Mouse (Mus musculus): ENCODE data around the gene Tcn2. TPM values are rescaled to one million over a fixed set of nuclear protein-coding genes. Genes with fewer than 3 reads are reported as not detected.
A peak's percentile ranks its signal among the peaks of the same experiment; 100 is the strongest.
"Not testable (repeated sequence)": the region's sequence is repeated elsewhere in the genome, so short reads cannot be mapped to it uniquely, and the experiment has no call there.

Gene Tcn2
- polyA plus RNA-seq, 1 experiment from 2014 or later, result 28.3 TPM

DNA sequence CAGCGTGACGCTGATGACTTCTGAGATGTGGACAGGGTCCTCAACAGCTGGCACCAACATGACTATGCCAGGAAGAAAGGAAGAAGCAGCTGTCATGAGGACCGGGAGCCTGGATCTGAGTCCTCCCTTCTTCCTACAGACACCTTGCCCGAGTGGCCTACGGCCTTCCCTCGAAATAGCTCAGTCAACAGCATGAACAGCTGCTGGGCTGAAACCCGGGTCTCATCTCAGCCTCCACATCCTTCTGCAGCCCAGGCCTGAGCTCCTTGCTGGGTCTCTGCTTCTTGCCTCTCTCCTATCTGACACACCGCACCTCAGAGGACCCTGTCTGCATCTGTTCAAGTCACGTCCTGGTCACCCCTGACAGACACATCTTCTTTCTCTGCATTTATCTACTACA lies 9.8 kb downstream of the Tcn2 start:
- Histone ChIP-seq H3K4me1 (no peaks in the 10 kb centered on the region), H3K27me3 (replicated peaks) (no peaks in the 10 kb centered on the region), H3K27ac (no peak overlapping the region), H3K4me3 (no peak overlapping the region), H3K9me3 (no peaks in the 10 kb centered on the region), H3K9ac (no peak overlapping the region), H3K36me3 (peaks cover 25% of the 10 kb centered on the region), H3K4me2 (replicated peaks) (no peak overlapping the region)
- no peak for ATAC-seq (ENCODE audit: low FRiP score, low read depth)
- WGBS, result 96% methylated on average over 9 of the region's 9 CpGs

DNA sequence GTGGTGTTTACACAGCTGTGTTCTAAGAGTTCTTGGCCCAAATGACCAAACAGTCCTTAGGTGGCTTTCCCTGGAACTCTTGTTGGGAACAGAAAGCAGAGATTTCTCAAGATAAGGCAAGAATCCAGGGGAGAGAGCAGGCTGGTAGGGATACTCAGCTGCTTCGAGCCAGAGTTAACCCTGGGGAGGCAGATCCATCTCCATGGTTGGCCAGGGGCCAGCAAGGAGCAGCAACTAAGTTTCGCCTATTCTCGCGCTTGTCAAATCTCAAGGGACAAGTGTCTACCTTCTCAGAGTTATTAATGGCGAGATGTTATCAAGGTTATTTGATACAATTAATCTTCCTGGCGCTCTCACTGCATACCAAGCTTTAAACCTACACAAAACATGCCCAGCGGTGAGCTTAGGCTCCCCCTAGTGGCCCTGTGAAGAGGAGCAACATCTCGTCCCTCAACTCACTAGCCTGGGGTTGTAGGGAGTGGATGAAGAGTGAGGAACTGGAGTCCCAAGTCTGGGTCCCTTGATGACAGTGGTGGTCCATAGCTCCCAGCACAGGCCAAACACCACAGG lies 10.6 kb downstream of the Tcn2 start:
- no peak for ATAC-seq (ENCODE audit: low FRiP score, low read depth)
- 33% methylated on average over 8 of the region's 8 CpGs for WGBS

GRCm38 (mm10) chr11:3920476-3920875 lies 11.5 kb downstream of the Tcn2 start:
- Histone ChIP-seq H3K4me1 (no peaks in the 10 kb centered on the region), H3K27ac (no peak overlapping the region), H3K27me3 (replicated peaks) (no peaks in the 10 kb centered on the region), H3K9ac (no peak overlapping the region), H3K36me3 (peaks cover 20% of the 10 kb centered on the region), H3K9me3 (no peaks in the 10 kb centered on the region), H3K4me2 (replicated peaks) (no peak overlapping the region), H3K4me3 (no peak overlapping the region)
- ATAC-seq (ENCODE audit: low FRiP score, low read depth), result no peak
- WGBS, result 83% methylated on average over 7 of the region's 7 CpGs

More for the DNA sequence above, 10.6 kb downstream of the Tcn2 start:
- Histone ChIP-seq H3K4me1 (no peaks in the 10 kb centered on the region), H3K9ac (no peak overlapping the region), H3K4me2 (replicated peaks) (no peak overlapping the region), H3K4me3 (no peak overlapping the region), H3K36me3 (peaks cover 20% of the 10 kb centered on the region), H3K27ac (no peak overlapping the region), H3K27me3 (replicated peaks) (no peaks in the 10 kb centered on the region), H3K9me3 (no peaks in the 10 kb centered on the region)

GRCm38 (mm10) chr11:3918738-3919137 lies 13.2 kb downstream of the Tcn2 start:
- H3K36me3 ChIP-seq, result peaks cover 12% of the 10 kb centered on the region
- WGBS, result 69% methylated on average over 1 of the region's 1 CpGs
- no peak for ATAC-seq (ENCODE audit: low FRiP score, low read depth)

GRCm38 (mm10) chr11:3914109-3914840 lies 17.7 kb downstream of the Tcn2 start, which contains the start of gene Slc35e4:
Gene Slc35e4 (minus strand): TSS chr11:3914664.
- Histone ChIP-seq H3K27ac (peak within 1 kb of the TSS; percentile 37), H3K4me1 (peaks cover 35% of the 10 kb centered on the region), H3K27me3 (replicated peaks) (no peaks in the 10 kb centered on the region), H3K36me3 (no peaks in the 10 kb centered on the region), H3K4me3 (peak within 1 kb of the TSS; percentile 56), H3K9me3 (no peaks in the 10 kb centered on the region), H3K9ac (peak within 1 kb of the TSS; percentile 62), H3K4me2 (replicated peaks) (peak within 1 kb of the TSS; percentile 86)
- WGBS, result under 1% methylated on average over 28 of the region's 28 CpGs
- ATAC-seq (ENCODE audit: low FRiP score, low read depth), result peak; percentile 52

More at GRCm38 (mm10) chr11:3918738-3919137, 13.2 kb downstream of the Tcn2 start:
- Histone ChIP-seq H3K27me3 (replicated peaks) (no peaks in the 10 kb centered on the region), H3K4me1 (peaks cover 5% of the 10 kb centered on the region; the same call in 1 of the 2 replicates), H3K27ac (no peak overlapping the region), H3K9ac (no peak overlapping the region), H3K9me3 (no peaks in the 10 kb centered on the region), H3K4me3 (no peak overlapping the region), H3K4me2 (replicated peaks) (no peak overlapping the region)

DNA sequence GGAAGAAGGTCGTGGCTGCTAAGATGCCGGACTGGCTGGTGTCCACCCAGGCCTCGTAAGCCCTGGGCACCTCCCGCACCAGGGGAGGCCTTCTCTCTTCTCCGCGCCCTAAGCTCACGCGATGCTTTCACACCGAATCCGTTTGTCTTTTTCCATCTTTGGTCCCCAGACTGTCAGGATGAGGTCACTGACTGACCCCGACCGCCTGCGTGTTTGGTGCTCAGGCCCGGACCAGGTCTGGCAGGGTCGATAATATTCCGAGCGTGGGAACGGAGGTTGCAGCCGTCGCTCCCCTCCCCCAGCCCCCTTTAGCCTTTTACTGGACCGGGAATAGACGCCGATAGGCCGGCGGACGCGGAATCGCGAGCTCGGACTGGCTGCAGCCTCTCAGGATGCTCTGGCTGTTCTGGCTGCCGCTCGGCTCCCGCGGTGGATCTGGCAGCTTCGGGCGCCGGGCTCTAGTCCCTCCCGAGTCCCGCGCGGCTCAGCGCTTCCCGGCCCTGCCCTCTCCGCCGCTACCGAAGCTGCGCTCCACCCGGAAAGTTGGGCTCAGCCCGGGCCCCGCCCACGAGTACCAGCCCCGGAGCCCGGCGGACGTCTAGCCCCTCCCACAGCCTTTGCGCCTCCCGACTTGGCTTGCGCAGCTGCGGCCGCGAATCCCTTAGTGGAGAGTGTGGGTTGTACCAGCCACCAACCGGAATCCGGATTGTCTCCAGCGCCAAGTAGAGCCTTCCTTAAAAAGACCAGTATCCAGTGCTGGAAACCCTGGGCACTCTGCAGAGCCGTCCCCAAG lies 18.4 kb downstream of the Tcn2 start:
- H3K9ac ChIP-seq, result peak overlapping the region; percentile 62
- no peaks in the 10 kb centered on the region for H3K36me3 ChIP-seq
- peak overlapping the region; percentile 86 for H3K4me2 ChIP-seq (replicated peaks)
- WGBS, result under 1% methylated on average over 65 of the region's 65 CpGs
- ATAC-seq (ENCODE audit: low FRiP score, low read depth), result peak; percentile 87
- peaks cover 38% of the 10 kb centered on the region for H3K4me1 ChIP-seq
- peak overlapping the region; percentile 56 for H3K4me3 ChIP-seq
- no peaks in the 10 kb centered on the region for H3K27me3 ChIP-seq (replicated peaks)
- H3K27ac ChIP-seq, result peak overlapping the region; percentile 37
- no peaks in the 10 kb centered on the region for H3K9me3 ChIP-seq

GRCm38 (mm10) chr11:3912875-3913271 lies 19.1 kb downstream of the Tcn2 start:
- peak; percentile 19 for ATAC-seq (ENCODE audit: low FRiP score, low read depth)

DNA sequence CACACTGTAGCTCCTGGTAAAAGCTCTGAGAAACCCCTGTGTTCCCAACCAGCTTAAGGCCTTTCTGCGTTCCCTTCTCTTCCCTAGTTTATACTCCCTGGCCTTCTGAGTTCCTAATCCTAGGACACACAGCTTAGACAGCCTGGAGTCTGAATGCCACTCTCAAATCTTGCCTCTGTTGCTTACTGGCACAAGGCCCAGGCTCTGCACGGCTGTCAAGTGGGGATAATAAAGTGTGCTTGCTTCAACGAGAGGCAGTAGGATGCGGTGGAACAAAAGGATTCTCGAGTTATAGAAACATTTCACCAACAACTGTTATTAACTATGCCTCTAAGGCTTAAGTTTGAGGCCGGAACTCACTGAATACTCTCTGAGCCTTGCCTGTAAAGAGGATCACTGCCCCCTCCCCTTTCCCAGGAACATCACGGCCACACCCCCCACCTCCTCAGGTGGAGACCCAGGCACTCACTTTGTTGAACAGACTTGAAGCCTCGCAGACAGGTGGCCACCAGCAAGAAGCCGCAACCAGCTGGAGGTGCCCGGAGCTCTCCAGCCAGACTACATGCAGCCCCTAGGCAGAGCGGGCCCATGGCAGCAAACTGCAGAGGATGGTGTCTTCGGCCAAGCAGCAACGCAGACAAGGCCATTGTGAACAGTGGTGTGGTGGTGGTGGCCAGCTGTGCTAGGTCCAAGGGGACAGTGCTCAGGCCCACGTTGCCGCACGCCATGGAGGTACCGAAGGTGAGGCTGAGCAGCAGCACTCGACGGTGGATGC lies 19.7 kb downstream of the Tcn2 start:
- peak overlapping the region; percentile 62; the same call in 1 of the 2 replicates for H3K9ac ChIP-seq
- H3K27me3 ChIP-seq (replicated peaks), result no peaks in the 10 kb centered on the region
- peaks cover 38% of the 10 kb centered on the region for H3K4me1 ChIP-seq
- H3K36me3 ChIP-seq, result no peaks in the 10 kb centered on the region
- 16% methylated on average over 19 of the region's 19 CpGs for WGBS
- no peak overlapping the region for H3K27ac ChIP-seq
- ATAC-seq (ENCODE audit: low FRiP score, low read depth), result peak; percentile 11
- peak overlapping the region; percentile 56 for H3K4me3 ChIP-seq
- peak overlapping the region; percentile 86 for H3K4me2 ChIP-seq (replicated peaks)
- H3K9me3 ChIP-seq, result no peaks in the 10 kb centered on the region

More at GRCm38 (mm10) chr11:3912875-3913271, 19.1 kb downstream of the Tcn2 start:
- peak overlapping the region; percentile 86 for H3K4me2 ChIP-seq (replicated peaks)
- H3K9me3 ChIP-seq, result no peaks in the 10 kb centered on the region
- no peak overlapping the region for H3K27ac ChIP-seq
- no peaks in the 10 kb centered on the region for H3K36me3 ChIP-seq
- whole genome bisulfite sequencing, result 3% methylated on average over 16 of the region's 16 CpGs
- peaks cover 38% of the 10 kb centered on the region for H3K4me1 ChIP-seq
- no peaks in the 10 kb centered on the region for H3K27me3 ChIP-seq (replicated peaks)
- H3K9ac ChIP-seq, result peak overlapping the region; percentile 62
- H3K4me3 ChIP-seq, result peak overlapping the region; percentile 56

- H3K36me3 ChIP-seq; H3K4me3 ChIP-seq; H3K27ac ChIP-seq; H3K9ac ChIP-seq; ATAC-seq (ENCODE audit: low FRiP score, low read depth); H3K27me3 ChIP-seq (replicated peaks); H3K9me3 ChIP-seq: not testable (repeated sequence)
- peak overlapping the region; percentile 86 for H3K4me2 ChIP-seq (replicated peaks)
- 93% methylated on average over 6 of the region's 6 CpGs for WGBS
- peaks cover 38% of the 10 kb centered on the region for H3K4me1 ChIP-seq
Measured at GRCm38 (mm10) chr11:3911440-3911839, 20.5 kb downstream of the Tcn2 start.

DNA sequence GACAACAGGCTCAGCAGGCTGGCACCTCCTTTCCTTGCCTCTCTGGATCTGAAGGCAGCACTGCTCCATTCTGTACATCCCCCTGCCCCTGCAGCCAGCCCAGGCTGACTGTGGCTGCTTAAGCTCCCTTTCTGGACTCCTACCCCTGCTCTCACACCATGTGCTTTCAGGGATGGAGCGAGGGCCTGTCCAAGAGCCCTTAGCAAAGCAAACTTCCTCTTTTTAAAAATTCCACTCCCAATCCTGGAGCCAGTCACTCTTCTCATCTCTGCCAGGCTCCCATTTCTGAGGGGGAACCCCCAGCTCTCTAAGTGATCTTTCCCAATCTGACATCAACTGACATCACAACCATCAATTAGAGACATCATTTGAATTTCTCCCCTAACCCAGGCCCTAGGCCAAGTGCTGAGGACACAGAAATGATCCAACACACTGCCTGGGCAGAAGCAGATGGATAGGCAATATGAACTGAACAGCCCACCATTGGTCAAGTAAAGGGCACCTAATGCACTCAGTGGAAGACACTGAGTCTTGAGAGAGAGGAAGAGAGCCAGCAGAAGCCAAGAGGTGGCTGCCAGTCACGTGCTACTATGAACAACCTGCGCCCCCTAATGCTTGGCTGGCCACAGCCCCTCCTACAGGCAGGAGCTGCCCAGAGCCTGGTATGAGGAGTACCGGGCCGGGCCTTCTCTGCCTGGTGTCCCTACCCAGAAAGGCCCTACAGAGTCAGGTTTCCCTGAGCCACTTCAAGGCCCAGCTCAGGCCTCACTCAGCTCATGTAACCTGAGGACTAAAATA lies 21.2 kb downstream of the Tcn2 start:
- H3K4me1 ChIP-seq, result peaks cover 38% of the 10 kb centered on the region
- H3K9ac ChIP-seq, result peak overlapping the region; percentile 38; the same call in 1 of the 2 replicates
- ATAC-seq (ENCODE audit: low FRiP score, low read depth), result no peak
- no peak overlapping the region; the same call in 1 of the 2 replicates for H3K4me3 ChIP-seq
- no peaks in the 10 kb centered on the region for H3K36me3 ChIP-seq
- H3K9me3 ChIP-seq, result no peaks in the 10 kb centered on the region
- H3K27me3 ChIP-seq (replicated peaks), result no peaks in the 10 kb centered on the region
- H3K27ac ChIP-seq, result no peak overlapping the region
- whole genome bisulfite sequencing, result 57% methylated on average over 5 of the region's 5 CpGs
- H3K4me2 ChIP-seq (replicated peaks), result peak overlapping the region; percentile 86

DNA sequence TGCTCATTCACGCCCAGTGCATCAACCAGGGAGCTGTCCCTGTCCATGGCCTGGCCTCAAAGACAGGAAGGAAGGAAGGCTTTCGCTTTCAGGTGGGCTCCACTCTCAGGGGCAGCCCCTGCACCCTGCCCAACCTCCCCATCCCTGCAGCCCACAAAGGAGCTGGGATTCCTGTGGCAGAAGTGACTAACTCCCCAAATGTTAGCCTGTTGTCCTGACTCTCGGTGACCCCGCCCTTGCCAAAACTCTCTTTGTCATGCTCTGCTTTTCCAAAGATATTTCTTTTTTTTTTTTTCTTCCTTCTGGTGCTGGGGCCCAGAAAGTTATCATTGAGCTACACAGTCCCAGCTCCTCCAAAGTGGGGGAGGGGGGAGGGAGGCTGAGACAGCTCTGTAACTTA lies 22.7 kb downstream of the Tcn2 start:
- peaks cover 10% of the 10 kb centered on the region; the same call in 1 of the 2 replicates for H3K36me3 ChIP-seq
- H3K9me3 ChIP-seq, result no peaks in the 10 kb centered on the region
- H3K4me2 ChIP-seq (replicated peaks), result no peak overlapping the region
- 86% methylated on average over 4 of the region's 4 CpGs for WGBS
- H3K27me3 ChIP-seq (replicated peaks), result no peaks in the 10 kb centered on the region
- no peak overlapping the region for H3K4me3 ChIP-seq
- H3K9ac ChIP-seq, result no peak overlapping the region
- peaks cover 36% of the 10 kb centered on the region for H3K4me1 ChIP-seq
- no peak overlapping the region for H3K27ac ChIP-seq
- no peak for ATAC-seq (ENCODE audit: low FRiP score, low read depth)
